Mouse (Mus musculus) frontal cortex, postnatal 10 days (tissue): Measurements from ENCODE around the gene Dph6.
"Not testable (repeated sequence)": the region's sequence is repeated elsewhere in the genome, so short reads cannot be mapped to it uniquely, and the experiment has no call there.

Experiments used
- DNase-seq, 2 experiments: peaks; one replicate each; pipeline ENCODE4 v3.0.0; 2022; ENCODE audit warnings: low spot score in 2 of 2, mixed read lengths in 1 of 2

Gene Dph6

GRCm38 (mm10) chr2:114654365-114655239 lies at the start of gene Dph6:
Gene Dph6, minus strand, starts transcription at chr2:114654964.
- DNase-seq = peak; percentile 62 to 82

GRCm38 (mm10) chr2:114700966-114701685 lies 46.4 kb upstream of the Dph6 start:
- no peak for DNase-seq

- no peak for DNase-seq
Observed at GRCm38 (mm10) chr2:114691607-114692006, 36.8 kb upstream of the Dph6 start.

- DNase-seq = no peak
Observed at GRCm38 (mm10) chr2:114687483-114687882, 32.7 kb upstream of the Dph6 start.

GRCm38 (mm10) chr2:114687081-114687480 lies 32.3 kb upstream of the Dph6 start:
- no peak for DNase-seq

- DNase-seq = no peak
Observed at GRCm38 (mm10) chr2:114673831-114674230, 19.1 kb upstream of the Dph6 start.

GRCm38 (mm10) chr2:114670983-114671382 lies 16.2 kb upstream of the Dph6 start:
- no peak for DNase-seq

- no peak for DNase-seq
Observed at GRCm38 (mm10) chr2:114658954-114659353, 4.2 kb upstream of the Dph6 start.

GRCm38 (mm10) chr2:114646240-114646639 lies 8.5 kb downstream of the Dph6 start:
- DNase-seq = no peak

GRCm38 (mm10) chr2:114643832-114644231 lies 10.9 kb downstream of the Dph6 start:
- no peak for DNase-seq

GRCm38 (mm10) chr2:114624683-114625082 lies 30.1 kb downstream of the Dph6 start:
- no peak for DNase-seq

- no peak for DNase-seq
Observed at GRCm38 (mm10) chr2:114622550-114622939, 32.2 kb downstream of the Dph6 start.

- DNase-seq = no peak
Observed at GRCm38 (mm10) chr2:114621781-114622549, 32.8 kb downstream of the Dph6 start.

- no peak for DNase-seq
Observed at GRCm38 (mm10) chr2:114611576-114611975, 43.2 kb downstream of the Dph6 start.

- DNase-seq = no peak
Observed at GRCm38 (mm10) chr2:114610110-114610509, 44.7 kb downstream of the Dph6 start.

- not testable (repeated sequence) for DNase-seq
Observed at GRCm38 (mm10) chr2:114605202-114605601, 49.6 kb downstream of the Dph6 start.

GRCm38 (mm10) chr2:114601174-114601573 lies 53.6 kb downstream of the Dph6 start:
- no peak for DNase-seq

- no peak for DNase-seq
Observed at GRCm38 (mm10) chr2:114599793-114600192, 55.0 kb downstream of the Dph6 start.

GRCm38 (mm10) chr2:114593393-114593792 lies 61.4 kb downstream of the Dph6 start:
- no peak for DNase-seq

- no peak for DNase-seq
Observed at GRCm38 (mm10) chr2:114580714-114581113, 74.0 kb downstream of the Dph6 start.

GRCm38 (mm10) chr2:114543000-114543622 lies 111.7 kb downstream of the Dph6 start:
- no peak for DNase-seq

GRCm38 (mm10) chr2:114542325-114542724 lies 112.4 kb downstream of the Dph6 start:
- DNase-seq = no peak
